Mouse (Mus musculus): ENCODE measurements around the gene Elobl. TPM values are rescaled to one million over a fixed set of nuclear protein-coding genes. Genes with fewer than 3 reads are reported as not detected.

Gene Elobl
- polyA plus RNA-seq, 1 experiment, result 0.19 TPM

DNA sequence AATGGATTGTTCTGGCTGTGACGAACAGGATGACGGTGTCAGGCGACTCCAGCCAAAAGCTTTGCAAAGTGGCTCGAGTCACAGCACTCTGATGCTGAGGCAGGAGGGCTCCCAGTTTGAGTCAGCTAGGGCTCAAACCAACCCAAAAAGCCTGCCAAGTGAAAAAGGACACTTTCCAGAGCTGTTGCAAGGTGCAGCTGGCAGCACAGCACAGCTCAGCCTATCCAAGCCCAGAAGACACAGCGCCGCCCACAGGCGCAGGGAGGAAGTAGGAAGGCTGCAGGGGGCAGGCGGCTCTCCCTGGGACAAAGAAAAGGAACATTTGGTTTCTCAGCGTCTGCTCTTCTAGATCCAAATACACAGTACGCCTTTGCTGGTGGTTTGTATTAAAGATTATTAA is 19.9 kb upstream of the Elobl start:
- Histone ChIP-seq H3K4me3 (no peak overlapping the region), H3K79me2 (ENCODE audit: control insufficient read depth, insufficient read depth) (no peaks in the 10 kb centered on the region), H3K36me3 (ENCODE audit: control insufficient read depth, insufficient read depth) (no peaks in the 10 kb centered on the region), H3K4me2 (ENCODE audit: low read depth) (no peak overlapping the region), H3K27me3 (ENCODE audit: control insufficient read depth, insufficient read depth, insufficient read length) (no peaks in the 10 kb centered on the region), H3ac (ENCODE audit: control insufficient read depth, insufficient read length) (no peak overlapping the region)
- no peak for TF ChIP-seq USF1 (IDR thresholded peaks at IDR 0.05; ENCODE audit: low read depth)
- no peak for TF ChIP-seq MAX (IDR thresholded peaks at IDR 0.05; ENCODE audit: low read depth)
- TF ChIP-seq MYOD1 (IDR thresholded peaks at IDR 0.05; ENCODE audit: control insufficient read depth in 1 of 3, insufficient read length in 2 of 3, low read depth in 2 of 3), result no peak

DNA sequence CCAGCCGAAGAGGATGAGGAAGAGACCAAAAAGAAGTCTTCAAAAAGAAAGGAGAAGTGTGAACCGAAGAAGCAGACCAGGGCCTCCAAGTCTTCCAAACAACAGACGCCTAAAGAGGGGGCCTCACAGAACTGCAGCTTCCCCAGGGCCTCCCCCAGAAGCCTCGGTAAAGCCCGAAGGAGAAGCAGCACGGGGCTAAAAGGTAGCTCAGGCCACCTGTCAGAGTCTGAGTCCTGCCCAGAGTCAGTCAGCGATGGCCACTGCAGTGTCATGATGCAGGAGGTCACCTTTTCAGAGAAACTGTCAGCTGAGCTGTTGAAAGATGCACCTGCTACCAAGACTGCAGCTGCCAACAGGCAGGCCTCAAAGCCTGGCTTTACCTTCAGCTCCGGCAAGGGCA is 14.6 kb upstream of the Elobl start:
- H3K27me3 ChIP-seq (ENCODE audit: control insufficient read depth, insufficient read depth, insufficient read length), result no peaks in the 10 kb centered on the region
- H3K4me3 ChIP-seq, result no peak overlapping the region
- H3K79me2 ChIP-seq (ENCODE audit: control insufficient read depth, insufficient read depth), result no peaks in the 10 kb centered on the region
- no peaks in the 10 kb centered on the region for H3K36me3 ChIP-seq (ENCODE audit: control insufficient read depth, insufficient read depth)
- no peak overlapping the region for H3ac ChIP-seq (ENCODE audit: control insufficient read depth, insufficient read length)
- no peak overlapping the region for H3K4me2 ChIP-seq (ENCODE audit: low read depth)
- TF ChIP-seq TCF3 (IDR thresholded peaks at IDR 0.05; ENCODE audit: insufficient read length, low read depth) (no peak), MYOD1 (IDR thresholded peaks at IDR 0.05; ENCODE audit: control insufficient read depth in 1 of 3, insufficient read length in 2 of 3, low read depth in 2 of 3) (no peak), CEBPB (IDR thresholded peaks at IDR 0.05; ENCODE audit: insufficient read depth, poor library complexity, severe bottlenecking) (no peak), TCF12 (IDR thresholded peaks at IDR 0.05; ENCODE audit: insufficient read depth, poor library complexity, severe bottlenecking) (no peak), REST (IDR thresholded peaks at IDR 0.05; ENCODE audit: insufficient read depth, insufficient read length) (no peak), MYOG (IDR thresholded peaks at IDR 0.05; ENCODE audit: control insufficient read depth in 1 of 3, insufficient read depth in 1 of 3, insufficient read length in 2 of 3, low read depth in 2 of 3) (no peak), USF1 (IDR thresholded peaks at IDR 0.05; ENCODE audit: low read depth) (no peak), POLR2A (IDR thresholded peaks at IDR 0.05; ENCODE audit: insufficient read length, low read depth) (no peak), SRF (IDR thresholded peaks at IDR 0.05; ENCODE audit: control insufficient read depth, insufficient read length, low read depth) (no peak), MAX (IDR thresholded peaks at IDR 0.05; ENCODE audit: low read depth) (no peak), E2F4 (IDR thresholded peaks at IDR 0.05; ENCODE audit: insufficient read depth) (no peak), POLR2AphosphoS2 (IDR thresholded peaks at IDR 0.05; ENCODE audit: insufficient read length, low read depth) (no peak)

DNA sequence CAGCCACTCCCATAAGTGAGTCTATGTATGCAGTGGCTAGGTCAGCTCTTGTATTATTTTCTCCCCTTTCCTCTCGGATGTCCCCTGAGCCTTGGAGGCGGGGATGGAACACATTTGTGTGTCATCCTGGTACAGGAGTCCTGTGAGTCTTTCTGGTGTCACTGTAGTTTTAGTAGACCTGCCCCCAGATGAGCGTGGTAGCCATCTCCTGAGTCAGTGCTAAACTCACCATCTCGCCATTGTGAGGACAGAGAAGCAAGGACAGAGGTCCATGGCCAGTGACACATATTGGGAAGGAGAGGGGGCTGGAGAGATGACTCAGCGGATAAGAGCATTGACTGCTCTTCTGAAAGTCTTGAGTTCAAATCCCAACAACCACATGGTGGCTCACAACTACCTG is 10.5 kb upstream of the Elobl start:
- Histone ChIP-seq H3K4me2 (ENCODE audit: low read depth) (no peak overlapping the region), H3ac (ENCODE audit: control insufficient read depth, insufficient read length) (no peak overlapping the region), H3K36me3 (ENCODE audit: control insufficient read depth, insufficient read depth) (no peaks in the 10 kb centered on the region), H3K4me3 (no peak overlapping the region), H3K27me3 (ENCODE audit: control insufficient read depth, insufficient read depth, insufficient read length) (no peaks in the 10 kb centered on the region), H3K79me2 (ENCODE audit: control insufficient read depth, insufficient read depth) (no peaks in the 10 kb centered on the region)
- TF ChIP-seq MYOG (IDR thresholded peaks at IDR 0.05; ENCODE audit: control insufficient read depth in 1 of 3, insufficient read depth in 1 of 3, insufficient read length in 2 of 3, low read depth in 2 of 3) (no peak), TCF12 (IDR thresholded peaks at IDR 0.05; ENCODE audit: insufficient read depth, poor library complexity, severe bottlenecking) (no peak), MAX (IDR thresholded peaks at IDR 0.05; ENCODE audit: low read depth) (no peak), POLR2AphosphoS2 (IDR thresholded peaks at IDR 0.05; ENCODE audit: insufficient read length, low read depth) (no peak), USF1 (IDR thresholded peaks at IDR 0.05; ENCODE audit: low read depth) (no peak), MYOD1 (IDR thresholded peaks at IDR 0.05; ENCODE audit: control insufficient read depth in 1 of 3, insufficient read length in 2 of 3, low read depth in 2 of 3) (no peak), SRF (IDR thresholded peaks at IDR 0.05; ENCODE audit: control insufficient read depth, insufficient read length, low read depth) (no peak), CEBPB (IDR thresholded peaks at IDR 0.05; ENCODE audit: insufficient read depth, poor library complexity, severe bottlenecking) (no peak), E2F4 (IDR thresholded peaks at IDR 0.05; ENCODE audit: insufficient read depth) (no peak), REST (IDR thresholded peaks at IDR 0.05; ENCODE audit: insufficient read depth, insufficient read length) (no peak), TCF3 (IDR thresholded peaks at IDR 0.05; ENCODE audit: insufficient read length, low read depth) (no peak), POLR2A (IDR thresholded peaks at IDR 0.05; ENCODE audit: insufficient read length, low read depth) (no peak)

DNA sequence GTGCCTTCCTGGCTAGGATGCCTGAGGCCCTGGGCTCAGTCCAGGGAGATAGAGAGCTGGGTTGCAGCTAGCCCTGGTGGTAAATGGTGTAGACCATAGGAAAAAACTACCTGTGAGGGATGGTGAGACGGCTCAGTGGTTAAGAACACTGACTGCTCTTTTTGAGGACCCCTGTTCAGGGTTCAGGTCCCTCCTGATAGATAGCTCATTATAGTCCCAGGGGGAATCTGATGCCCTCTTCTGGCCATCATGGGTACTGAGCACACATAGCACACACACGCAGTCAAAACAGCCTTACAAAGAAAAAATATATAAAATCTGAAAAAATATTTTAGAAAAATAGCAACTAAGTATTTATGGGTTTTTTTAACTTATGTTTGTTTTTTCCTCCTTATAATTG is 9.6 kb upstream of the Elobl start:
- Histone ChIP-seq H3K27me3 (ENCODE audit: control insufficient read depth, insufficient read depth, insufficient read length) (no peaks in the 10 kb centered on the region), H3K79me2 (ENCODE audit: control insufficient read depth, insufficient read depth) (no peaks in the 10 kb centered on the region), H3ac (ENCODE audit: control insufficient read depth, insufficient read length) (no peak overlapping the region), H3K4me3 (no peak overlapping the region), H3K4me2 (ENCODE audit: low read depth) (no peak overlapping the region), H3K36me3 (ENCODE audit: control insufficient read depth, insufficient read depth) (no peaks in the 10 kb centered on the region)
- TF ChIP-seq MYOG (IDR thresholded peaks at IDR 0.05; ENCODE audit: control insufficient read depth in 1 of 3, insufficient read depth in 1 of 3, insufficient read length in 2 of 3, low read depth in 2 of 3) (no peak), CEBPB (IDR thresholded peaks at IDR 0.05; ENCODE audit: insufficient read depth, poor library complexity, severe bottlenecking) (no peak), MAX (IDR thresholded peaks at IDR 0.05; ENCODE audit: low read depth) (no peak), POLR2A (IDR thresholded peaks at IDR 0.05; ENCODE audit: insufficient read length, low read depth) (no peak), MYOD1 (IDR thresholded peaks at IDR 0.05; ENCODE audit: control insufficient read depth in 1 of 3, insufficient read length in 2 of 3, low read depth in 2 of 3) (no peak), TCF12 (IDR thresholded peaks at IDR 0.05; ENCODE audit: insufficient read depth, poor library complexity, severe bottlenecking) (no peak), REST (IDR thresholded peaks at IDR 0.05; ENCODE audit: insufficient read depth, insufficient read length) (no peak), E2F4 (IDR thresholded peaks at IDR 0.05; ENCODE audit: insufficient read depth) (no peak), SRF (IDR thresholded peaks at IDR 0.05; ENCODE audit: control insufficient read depth, insufficient read length, low read depth) (no peak), POLR2AphosphoS2 (IDR thresholded peaks at IDR 0.05; ENCODE audit: insufficient read length, low read depth) (no peak), TCF3 (IDR thresholded peaks at IDR 0.05; ENCODE audit: insufficient read length, low read depth) (no peak), USF1 (IDR thresholded peaks at IDR 0.05; ENCODE audit: low read depth) (no peak)
